Mouse (Mus musculus) myocyte (in vitro differentiated cells): ENCODE measurements around the gene Krtap6-2. TPM values are rescaled to one million over a fixed set of nuclear protein-coding genes. Genes with fewer than 3 reads are reported as not detected.

Experiments
- H3K27me3 ChIP-seq: one replicate; pipeline ENCODE4 v1.6.1; 2011; ENCODE audit not compliant: control insufficient read depth, insufficient read depth, insufficient read length
- H3K36me3 ChIP-seq: one replicate; pipeline ENCODE4 v1.6.1; 2011; ENCODE audit not compliant: control insufficient read depth, insufficient read depth
- H3K4me2 ChIP-seq: one replicate; pipeline ENCODE4 v1.6.1; 2011; ENCODE audit warnings: low read depth, control low read depth
- H3K4me3 ChIP-seq: one replicate; pipeline ENCODE4 v1.5.1; 2011; ENCODE audit warnings: mild to moderate bottlenecking, control low read depth, moderate library complexity
- H3K79me2 ChIP-seq: one replicate; pipeline ENCODE4 v1.6.1; 2011; ENCODE audit not compliant: control insufficient read depth, insufficient read depth
- H3ac ChIP-seq: one replicate; pipeline ENCODE4 v1.6.1; 2011; ENCODE audit not compliant: control insufficient read depth, insufficient read length
- CEBPB ChIP-seq: IDR thresholded peaks from 2 replicates; pipeline ENCODE4 v1.6.1; 2011; ENCODE audit warnings: mild to moderate bottlenecking, moderate library complexity; ENCODE audit not compliant: poor library complexity, insufficient read depth, severe bottlenecking
- E2F4 ChIP-seq: IDR thresholded peaks from one replicate; pipeline ENCODE4 v1.6.1; 2011; ENCODE audit warnings: mild to moderate bottlenecking, control low read depth, moderate library complexity; ENCODE audit not compliant: insufficient read depth
- MAX ChIP-seq: IDR thresholded peaks from one replicate; pipeline ENCODE4 v1.6.1; 2011; ENCODE audit warnings: low read depth, mild to moderate bottlenecking, control low read depth
- MYOD1 ChIP-seq, 3 experiments: IDR thresholded peaks; one replicate each; pipeline ENCODE4 v1.6.1; 2011; ENCODE audit warnings: control low read depth in 2 of 3, low read depth in 2 of 3, mild to moderate bottlenecking in 2 of 3, moderate library complexity in 1 of 3; ENCODE audit not compliant: insufficient read length in 2 of 3, control insufficient read depth in 1 of 3
- MYOG ChIP-seq, 3 experiments: IDR thresholded peaks; one replicate each; pipeline ENCODE4 v1.6.1; 2011; ENCODE audit warnings: control low read depth in 2 of 3, low read depth in 2 of 3, mild to moderate bottlenecking in 2 of 3; ENCODE audit not compliant: insufficient read length in 2 of 3, control insufficient read depth in 1 of 3, insufficient read depth in 1 of 3
- POLR2A ChIP-seq: IDR thresholded peaks from one replicate; pipeline ENCODE4 v1.6.1; 2011; ENCODE audit warnings: low read depth, mild to moderate bottlenecking, control low read depth, moderate library complexity; ENCODE audit not compliant: insufficient read length
- POLR2AphosphoS2 ChIP-seq: IDR thresholded peaks from one replicate; pipeline ENCODE4 v1.6.1; 2011; ENCODE audit warnings: low read depth, control low read depth; ENCODE audit not compliant: insufficient read length
- REST ChIP-seq: IDR thresholded peaks from one replicate; pipeline ENCODE4 v1.6.1; 2011; ENCODE audit warnings: mild to moderate bottlenecking, control low read depth, moderate library complexity; ENCODE audit not compliant: insufficient read depth, insufficient read length
- SRF ChIP-seq: IDR thresholded peaks from one replicate; pipeline ENCODE4 v1.6.1; 2011; ENCODE audit warnings: low read depth; ENCODE audit not compliant: control insufficient read depth, insufficient read length
- TCF12 ChIP-seq: IDR thresholded peaks from one replicate; pipeline ENCODE4 v1.6.1; 2011; ENCODE audit warnings: mild to moderate bottlenecking, control low read depth; ENCODE audit not compliant: poor library complexity, insufficient read depth, severe bottlenecking
- TCF3 ChIP-seq: IDR thresholded peaks from one replicate; pipeline ENCODE4 v1.6.1; 2011; ENCODE audit warnings: low read depth, control low read depth; ENCODE audit not compliant: insufficient read length
- USF1 ChIP-seq: IDR thresholded peaks from one replicate; pipeline ENCODE4 v1.6.1; 2011; ENCODE audit warnings: low read depth, mild to moderate bottlenecking, control low read depth, moderate library complexity
- polyA plus RNA-seq: library from polyadenylated mRNA; unstranded; fragments of >200 nt; fragmentation: generic; extraction: Trizol; gene quantifications from one replicate; pipeline ENCODE4 v1.2.1, GENCODE M21; 2012; ENCODE audit warnings: missing spikeins

Krtap6-2 gene
- not detected for polyA plus RNA-seq

DNA sequence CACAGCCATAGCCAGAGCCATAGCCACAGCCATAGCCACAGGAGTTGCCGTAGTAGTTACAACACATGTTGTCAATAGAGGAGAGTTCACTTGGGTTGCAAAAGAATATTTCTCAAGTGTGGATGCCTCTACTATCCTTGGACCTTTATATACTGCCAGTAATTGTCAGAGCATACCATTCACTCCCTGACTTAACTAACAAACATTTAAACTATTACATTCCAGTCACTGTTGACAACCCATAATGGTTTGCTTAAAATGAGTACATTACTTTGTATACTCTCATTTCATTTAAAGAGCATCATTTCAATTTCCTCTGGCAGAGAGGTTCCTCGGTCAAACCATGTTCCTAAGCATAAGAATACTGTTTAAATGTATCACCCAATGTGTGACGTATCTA lies at the start of gene Krtap6-2:
Krtap6-2 (minus strand) TSS at position 101 of the 400 bp plus-strand sequence.
- H3K4me2 ChIP-seq: no peak within 1 kb of the TSS
- H3K36me3 ChIP-seq: no peaks in the 10 kb centered on the region
- TF ChIP-seq MYOG (IDR thresholded peaks at IDR 0.05; ENCODE audit: control insufficient read depth in 1 of 3, insufficient read depth in 1 of 3, insufficient read length in 2 of 3, low read depth in 2 of 3) (no peak), MAX (no peak), TCF3 (no peak), E2F4 (no peak), POLR2AphosphoS2 (no peak), TCF12 (no peak), SRF (no peak), CEBPB (no peak), POLR2A (no peak), USF1 (no peak), REST (no peak)
- no peak within 1 kb of the TSS for H3ac ChIP-seq
- H3K79me2 ChIP-seq: no peaks in the 10 kb centered on the region
- no peaks in the 10 kb centered on the region for H3K27me3 ChIP-seq
- H3K4me3 ChIP-seq: no peak within 1 kb of the TSS

DNA sequence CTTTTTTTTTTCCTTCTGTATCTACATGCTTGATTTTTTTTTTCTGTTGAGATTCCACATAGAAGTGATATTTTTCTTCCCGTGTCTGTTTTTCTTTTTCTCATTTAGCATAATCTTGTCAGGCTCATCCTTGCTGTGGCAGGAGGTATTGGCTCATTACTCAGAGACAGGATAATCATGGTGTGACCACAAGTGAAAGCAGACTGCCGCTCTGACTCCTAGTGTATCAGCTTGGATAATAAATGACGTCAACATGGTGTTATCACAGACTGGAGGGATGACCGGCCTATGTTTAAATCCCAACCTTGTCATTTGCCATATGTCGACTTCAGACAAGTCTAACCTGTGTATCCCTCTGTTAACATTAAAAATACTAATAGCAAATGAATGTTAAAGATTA lies 41.3 kb upstream of the Krtap6-2 start:
- H3K27me3 ChIP-seq: no peaks in the 10 kb centered on the region
- TF ChIP-seq REST: no peak
- TF ChIP-seq TCF3: no peak
- TF ChIP-seq SRF: no peak
- no peak overlapping the region for H3ac ChIP-seq
- no peaks in the 10 kb centered on the region for H3K79me2 ChIP-seq
- peak overlapping the region; percentile 18 for H3K4me2 ChIP-seq
- no peak overlapping the region for H3K4me3 ChIP-seq
- H3K36me3 ChIP-seq: no peaks in the 10 kb centered on the region

- no peak overlapping the region for H3K4me2 ChIP-seq
- no peaks in the 10 kb centered on the region for H3K27me3 ChIP-seq
- no peaks in the 10 kb centered on the region for H3K36me3 ChIP-seq
- no peak overlapping the region for H3K4me3 ChIP-seq
- H3K79me2 ChIP-seq: no peaks in the 10 kb centered on the region
- TF ChIP-seq REST: no peak
- no peak for TF ChIP-seq TCF12
- TF ChIP-seq TCF3: no peak
- no peak for TF ChIP-seq CEBPB
- TF ChIP-seq SRF: no peak
- TF ChIP-seq E2F4: no peak
- TF ChIP-seq USF1: no peak
- TF ChIP-seq POLR2AphosphoS2: no peak
- no peak for TF ChIP-seq MYOD1 (IDR thresholded peaks at IDR 0.05; ENCODE audit: control insufficient read depth in 1 of 3, insufficient read length in 2 of 3, low read depth in 2 of 3)
- TF ChIP-seq MAX: no peak
- TF ChIP-seq MYOG (IDR thresholded peaks at IDR 0.05; ENCODE audit: control insufficient read depth in 1 of 3, insufficient read depth in 1 of 3, insufficient read length in 2 of 3, low read depth in 2 of 3): no peak
- no peak for TF ChIP-seq POLR2A
- no peak overlapping the region for H3ac ChIP-seq
Measured at GRCm38 (mm10) chr16:89429586-89429985, 9.7 kb upstream of the Krtap6-2 start.

DNA sequence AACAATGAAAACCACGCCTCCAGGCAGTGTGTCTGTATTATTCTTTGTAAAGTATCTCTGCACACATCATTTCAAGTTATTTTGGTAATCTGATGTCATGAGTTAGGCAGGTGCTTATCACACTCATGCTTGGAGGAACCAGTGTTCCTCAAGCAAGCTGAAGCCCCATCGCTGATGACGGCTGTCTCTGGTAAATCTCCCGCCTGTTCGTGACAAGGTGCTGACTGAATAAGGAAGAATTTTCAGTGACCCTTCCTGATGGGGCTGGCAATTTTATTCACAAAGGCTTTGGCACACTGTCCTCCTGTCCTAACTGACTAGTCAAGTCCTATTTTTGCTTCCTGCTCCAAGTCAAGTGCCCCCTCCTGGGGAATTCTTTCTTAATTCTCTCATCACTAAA lies 5.4 kb upstream of the Krtap6-2 start:
- Histone ChIP-seq H3ac (no peak overlapping the region), H3K27me3 (no peaks in the 10 kb centered on the region), H3K4me3 (no peak overlapping the region), H3K4me2 (no peak overlapping the region), H3K36me3 (no peaks in the 10 kb centered on the region), H3K79me2 (no peaks in the 10 kb centered on the region)
- TF ChIP-seq TCF12 (no peak), MYOD1 (IDR thresholded peaks at IDR 0.05; ENCODE audit: control insufficient read depth in 1 of 3, insufficient read length in 2 of 3, low read depth in 2 of 3) (no peak), MAX (no peak), POLR2A (no peak), MYOG (IDR thresholded peaks at IDR 0.05; ENCODE audit: control insufficient read depth in 1 of 3, insufficient read depth in 1 of 3, insufficient read length in 2 of 3, low read depth in 2 of 3) (no peak), USF1 (no peak), CEBPB (no peak), POLR2AphosphoS2 (no peak), TCF3 (no peak)

- H3K79me2 ChIP-seq: no peaks in the 10 kb centered on the region
- H3K4me2 ChIP-seq: no peak overlapping the region
- no peak overlapping the region for H3K4me3 ChIP-seq
- no peaks in the 10 kb centered on the region for H3K36me3 ChIP-seq
- H3ac ChIP-seq: no peak overlapping the region
- TF ChIP-seq POLR2A (no peak), TCF3 (no peak), USF1 (no peak), CEBPB (no peak), POLR2AphosphoS2 (no peak), E2F4 (no peak), MYOD1 (IDR thresholded peaks at IDR 0.05; ENCODE audit: control insufficient read depth in 1 of 3, insufficient read length in 2 of 3, low read depth in 2 of 3) (no peak), MAX (no peak), MYOG (IDR thresholded peaks at IDR 0.05; ENCODE audit: control insufficient read depth in 1 of 3, insufficient read depth in 1 of 3, insufficient read length in 2 of 3, low read depth in 2 of 3) (no peak), TCF12 (no peak), SRF (no peak), REST (no peak)
- no peaks in the 10 kb centered on the region for H3K27me3 ChIP-seq
Measured at GRCm38 (mm10) chr16:89416311-89416710, 3.6 kb downstream of the Krtap6-2 start.
